Mouse (Mus musculus) C2C12 (cell line): ENCODE results near the gene Serinc5. TPM values are rescaled to one million over a fixed set of nuclear protein-coding genes. Genes with fewer than 3 reads are reported as not detected.

Experiments used
- H3K27me3 ChIP-seq: one replicate; pipeline ENCODE4 v1.6.1; 2011; ENCODE audit not compliant: control insufficient read depth, insufficient read depth, insufficient read length
- H3K36me3 ChIP-seq: one replicate; pipeline ENCODE4 v1.6.1; 2011; ENCODE audit not compliant: control insufficient read depth, insufficient read depth
- H3K4me3 ChIP-seq: one replicate; pipeline ENCODE4 v1.5.1; 2011; ENCODE audit warnings: mild to moderate bottlenecking, control low read depth; ENCODE audit not compliant: poor library complexity, insufficient read depth, severe bottlenecking
- H3K79me2 ChIP-seq: one replicate; pipeline ENCODE4 v1.6.1; 2011; ENCODE audit not compliant: control insufficient read depth, insufficient read depth
- H3K79me3 ChIP-seq: one replicate; pipeline ENCODE4 v1.6.1; 2011; ENCODE audit warnings: low read depth, control low read depth
- H3ac ChIP-seq: one replicate; pipeline ENCODE3; 2011; ENCODE audit warnings: low read depth; ENCODE audit not compliant: control insufficient read depth, insufficient read length
- CEBPB ChIP-seq: IDR thresholded peaks from one replicate; pipeline ENCODE4 v1.6.1; 2011; ENCODE audit warnings: low read depth, mild to moderate bottlenecking, control low read depth, moderate library complexity
- CTCF ChIP-seq: IDR thresholded peaks from one replicate; pipeline ENCODE4 v1.5.1; 2011; ENCODE audit not compliant: control insufficient read depth, insufficient read depth, insufficient read length
- FOSL1 ChIP-seq: IDR thresholded peaks from one replicate; pipeline ENCODE4 v1.8.0; 2011; ENCODE audit warnings: mild to moderate bottlenecking, low read length; ENCODE audit not compliant: poor library complexity, insufficient read depth, severe bottlenecking
- MAX ChIP-seq: IDR thresholded peaks from one replicate; pipeline ENCODE4 v1.6.1; 2011; ENCODE audit warnings: mild to moderate bottlenecking, control low read depth
- MYOD1 ChIP-seq: IDR thresholded peaks from one replicate; pipeline ENCODE4 v1.6.1; 2011; ENCODE audit warnings: low read depth; ENCODE audit not compliant: control insufficient read depth, insufficient read length
- MYOG ChIP-seq: IDR thresholded peaks from one replicate; pipeline ENCODE4 v1.6.1; 2011; ENCODE audit not compliant: control insufficient read depth, insufficient read length; ENCODE audit errors: extremely low read depth
- USF1 ChIP-seq: IDR thresholded peaks from one replicate; pipeline ENCODE4 v1.6.1; 2011; ENCODE audit warnings: low read depth, mild to moderate bottlenecking, control low read depth, moderate library complexity
- polyA plus RNA-seq: library from polyadenylated mRNA; unstranded; fragments of >200 nt; fragmentation: generic; extraction: Trizol; gene quantifications from one replicate; pipeline ENCODE4 v1.2.1, GENCODE M21; 2012; ENCODE audit warnings: missing spikeins

Serinc5 gene
- polyA plus RNA-seq, 1 experiment, result 2.8 TPM

- Histone ChIP-seq H3K79me3 (no peaks in the 10 kb centered on the region), H3K4me3 (no peak overlapping the region), H3K79me2 (no peaks in the 10 kb centered on the region), H3ac (no peak overlapping the region), H3K36me3 (no peaks in the 10 kb centered on the region), H3K27me3 (no peaks in the 10 kb centered on the region)
- no peak for TF ChIP-seq USF1
- TF ChIP-seq CTCF, result no peak
- no peak for TF ChIP-seq MYOD1
- TF ChIP-seq MAX, result no peak
- no peak for TF ChIP-seq MYOG
- no peak for TF ChIP-seq CEBPB
- no peak for TF ChIP-seq FOSL1
Measured at GRCm38 (mm10) chr13:92704189-92704588, 93.3 kb downstream of the Serinc5 start.

DNA sequence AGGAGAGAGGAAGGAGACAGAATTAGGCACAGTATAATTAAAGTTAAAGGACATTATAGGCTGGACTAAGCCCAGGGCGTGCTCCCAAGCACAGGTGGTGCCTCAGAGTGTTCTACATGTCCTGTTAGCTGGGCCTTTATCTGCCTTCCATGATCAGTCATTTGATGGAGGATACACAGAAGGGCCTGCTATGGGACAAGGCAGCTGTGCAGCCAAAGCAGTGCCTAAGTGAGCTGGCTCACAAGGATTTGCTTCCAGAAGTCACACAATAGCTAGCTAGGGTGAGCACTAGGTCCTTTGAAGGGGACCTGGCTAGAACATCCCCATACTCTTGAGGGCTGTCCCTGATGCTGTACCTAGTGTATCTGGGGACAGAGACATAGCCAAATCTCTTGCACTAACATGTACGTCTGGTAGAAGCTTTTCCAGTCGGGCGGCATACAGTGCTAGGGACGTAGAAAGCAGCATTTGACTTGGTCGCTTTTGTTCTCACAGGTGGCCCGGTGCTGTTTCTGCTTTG is 94.2 kb downstream of the Serinc5 start:
- Histone ChIP-seq H3ac (no peak overlapping the region), H3K27me3 (no peaks in the 10 kb centered on the region), H3K36me3 (no peaks in the 10 kb centered on the region), H3K79me3 (no peaks in the 10 kb centered on the region), H3K79me2 (no peaks in the 10 kb centered on the region), H3K4me3 (no peak overlapping the region)
- no peak for TF ChIP-seq FOSL1
- TF ChIP-seq MYOG, result no peak
- TF ChIP-seq CEBPB, result no peak
- TF ChIP-seq CTCF, result no peak
- TF ChIP-seq USF1, result no peak
- no peak for TF ChIP-seq MAX
- no peak for TF ChIP-seq MYOD1

- Histone ChIP-seq H3K27me3 (no peaks in the 10 kb centered on the region), H3K36me3 (no peaks in the 10 kb centered on the region), H3ac (no peak overlapping the region), H3K79me2 (no peaks in the 10 kb centered on the region), H3K79me3 (no peaks in the 10 kb centered on the region), H3K4me3 (no peak overlapping the region)
- no peak for TF ChIP-seq MYOD1
- TF ChIP-seq USF1, result no peak
- TF ChIP-seq CTCF, result no peak
- TF ChIP-seq MAX, result no peak
Measured at GRCm38 (mm10) chr13:92706342-92707061, 95.6 kb downstream of the Serinc5 start.

GRCm38 (mm10) chr13:92707941-92708340 is 97.0 kb downstream of the Serinc5 start:
- Histone ChIP-seq H3K27me3 (no peaks in the 10 kb centered on the region), H3K4me3 (no peak overlapping the region), H3K79me2 (no peaks in the 10 kb centered on the region), H3K79me3 (no peaks in the 10 kb centered on the region), H3ac (no peak overlapping the region), H3K36me3 (no peaks in the 10 kb centered on the region)
- TF ChIP-seq FOSL1 (no peak), CTCF (no peak), MYOG (no peak), MAX (no peak), USF1 (no peak), CEBPB (no peak), MYOD1 (no peak)

- Histone ChIP-seq H3K79me3 (no peaks in the 10 kb centered on the region), H3ac (no peak overlapping the region), H3K4me3 (no peak overlapping the region), H3K27me3 (no peaks in the 10 kb centered on the region), H3K79me2 (no peaks in the 10 kb centered on the region), H3K36me3 (no peaks in the 10 kb centered on the region)
- no peak for TF ChIP-seq CEBPB
- no peak for TF ChIP-seq MAX
- TF ChIP-seq MYOG, result no peak
- no peak for TF ChIP-seq USF1
- TF ChIP-seq MYOD1, result no peak
- TF ChIP-seq FOSL1, result no peak
Measured at GRCm38 (mm10) chr13:92708466-92708865, 97.6 kb downstream of the Serinc5 start.

- H3K79me3 ChIP-seq, result no peaks in the 10 kb centered on the region
- no peak overlapping the region for H3ac ChIP-seq
- H3K27me3 ChIP-seq, result no peaks in the 10 kb centered on the region
- no peak overlapping the region for H3K4me3 ChIP-seq
- TF ChIP-seq USF1 (no peak), MYOD1 (no peak), FOSL1 (no peak), CEBPB (no peak), MYOG (no peak), CTCF (no peak), MAX (no peak)
- no peaks in the 10 kb centered on the region for H3K36me3 ChIP-seq
- no peaks in the 10 kb centered on the region for H3K79me2 ChIP-seq
Measured at GRCm38 (mm10) chr13:92709535-92709934, 98.6 kb downstream of the Serinc5 start.
